Mouse (Mus musculus): ENCODE data around the gene 2310050C09Rik.

- TF ChIP-seq POLR2A (IDR thresholded peaks at IDR 0.05; ENCODE audit: borderline replicate concordance, extremely low read depth, low read depth, low read length) (no peak), CTCF (IDR thresholded peaks at IDR 0.05; ENCODE audit: insufficient read depth, low read length) (no peak)
These were observed 4.2 kb upstream of the 2310050C09Rik start for GRCm38 (mm10) chr3:92874180-92874579.

Measured in lung, adult 2 months (tissue).